Mouse (Mus musculus): ENCODE measurements at regions not wholly inside any gene's neighbourhood (a gene's known extent, or its start where the extent isn't known, plus 50 kb on each side); places are given as distances from the start of the nearest gene placed in this dataset.

GRCm38 (mm10) chr19:50087277-50087676 is 591.2 kb downstream of the Sorcs1 start:
- DNase-seq (ENCODE audit: low read depth, low spot score): no peak

DNA sequence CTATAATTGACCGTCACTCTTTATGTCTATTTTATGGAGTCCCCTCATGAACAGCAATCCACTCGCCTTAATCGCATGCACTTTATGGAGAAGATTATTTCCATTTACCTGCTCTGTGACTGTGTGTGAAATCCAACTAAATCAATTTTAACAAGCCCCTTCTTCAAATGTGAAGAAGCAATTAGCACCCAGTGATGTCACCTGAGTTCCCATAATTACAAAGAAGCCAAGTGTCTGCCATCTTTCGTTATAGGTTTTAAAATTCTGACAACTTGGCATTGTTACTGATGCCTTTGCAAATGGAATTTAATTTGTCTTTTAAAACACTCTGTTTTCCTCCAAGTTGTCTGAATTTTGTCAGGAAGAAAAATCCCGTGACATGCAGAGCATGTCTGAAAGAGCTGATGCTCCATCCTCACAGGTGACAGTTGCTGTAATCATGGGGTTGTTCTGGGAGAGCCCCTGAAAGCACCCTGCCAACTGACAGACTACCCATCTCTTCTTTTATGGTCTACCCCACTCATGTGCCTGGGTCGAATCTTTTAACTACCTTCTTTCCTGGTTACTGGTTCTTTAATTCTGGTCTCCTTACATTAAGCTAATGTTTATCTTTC is 600.9 kb downstream of the Sorcs1 start:
- DNase-seq (ENCODE audit: low read depth, low spot score): no peak

DNA sequence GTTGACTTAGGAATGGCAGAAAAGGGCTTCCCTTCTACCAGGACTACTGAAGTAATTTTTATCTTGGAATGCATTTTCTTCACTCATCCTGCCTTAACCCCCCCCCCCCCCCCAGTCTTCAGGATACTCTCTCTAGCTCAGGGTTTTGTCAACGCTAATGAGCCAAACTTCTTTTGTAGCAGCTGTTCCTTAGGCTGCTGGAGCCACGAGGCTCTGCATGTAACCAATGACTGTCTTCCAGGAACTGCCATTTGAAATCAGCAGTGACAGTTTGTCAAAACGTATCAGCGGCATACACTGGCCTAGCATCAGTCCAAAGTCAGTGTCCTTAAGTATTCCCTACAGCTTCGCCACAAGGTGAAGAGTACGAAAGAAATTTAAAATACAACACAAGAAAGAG is 618.0 kb downstream of the Sorcs1 start:
- no peak for DNase-seq (ENCODE audit: low read depth, low spot score)

DNA sequence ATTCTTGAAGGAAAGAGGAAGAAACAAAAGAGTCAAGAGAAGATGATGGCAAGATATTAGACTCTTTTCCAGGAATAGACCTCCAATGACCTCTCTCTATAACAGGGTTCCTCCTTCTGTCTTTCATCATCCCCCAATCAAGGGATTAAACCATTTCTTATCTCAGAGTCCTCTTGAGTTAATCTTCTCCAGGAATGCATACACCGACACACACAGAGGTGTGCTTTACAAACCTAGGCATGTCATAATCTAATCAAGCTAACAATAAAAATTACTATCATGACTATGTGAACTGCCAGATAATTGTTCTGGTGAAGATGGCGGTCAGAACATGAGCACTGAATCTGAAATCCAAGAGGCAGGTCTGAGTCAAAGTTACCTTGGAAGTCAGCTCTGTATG is 625.5 kb downstream of the Sorcs1 start:
- DNase-seq (ENCODE audit: low read depth, low spot score): no peak

DNA sequence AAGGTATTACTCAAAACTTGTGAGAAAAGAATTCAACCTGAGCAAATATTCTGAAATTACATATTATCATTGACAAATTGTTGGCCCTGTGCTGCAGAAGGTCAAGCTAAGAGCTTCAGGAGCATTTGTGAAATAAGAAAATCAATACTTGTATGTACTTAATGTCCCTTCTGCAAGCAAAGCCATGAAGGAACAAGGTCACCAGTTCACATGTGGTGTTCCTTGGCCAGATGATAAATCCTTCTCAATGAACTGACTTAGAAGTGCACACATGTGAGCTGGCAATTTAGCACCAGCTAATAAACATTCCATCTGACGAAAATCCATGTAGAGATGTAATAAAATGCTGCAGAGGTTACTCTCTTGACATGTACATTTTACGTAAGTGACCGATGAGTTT is 632.7 kb downstream of the Sorcs1 start:
- no peak for DNase-seq (ENCODE audit: low read depth, low spot score)

DNA sequence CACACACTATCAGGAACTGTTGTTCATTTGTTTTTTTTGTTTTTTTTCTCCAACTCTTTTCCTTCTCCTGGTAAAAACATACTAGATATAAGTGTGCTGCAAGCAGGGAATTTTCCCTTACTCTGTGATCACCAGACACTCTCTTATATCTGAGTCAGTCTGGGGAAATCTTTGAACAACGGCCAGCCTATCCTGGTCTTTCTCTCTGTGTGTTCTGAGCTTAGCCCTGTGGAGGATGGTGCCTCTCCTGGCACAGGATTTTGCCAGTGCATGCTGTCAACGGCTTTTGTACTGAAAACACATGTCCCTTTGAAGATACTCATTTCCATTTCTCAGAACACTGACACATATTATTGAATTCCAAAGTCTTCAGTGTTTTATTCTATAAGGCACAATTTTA is 664.8 kb downstream of the Sorcs1 start:
- no peak for DNase-seq (ENCODE audit: low read depth, low spot score)

GRCm38 (mm10) chr19:50005248-50005647 is 673.2 kb downstream of the Sorcs1 start:
- no peak for DNase-seq (ENCODE audit: low read depth, low spot score)

GRCm38 (mm10) chr19:49985826-49986225 is 692.6 kb downstream of the Sorcs1 start:
- no peak for DNase-seq (ENCODE audit: low read depth, low spot score)

- no peak for DNase-seq (ENCODE audit: low read depth, low spot score)
Observed at GRCm38 (mm10) chr19:49966284-49966841, 712.1 kb downstream of the Sorcs1 start.

GRCm38 (mm10) chr19:49964679-49965078 is 713.8 kb downstream of the Sorcs1 start:
- no peak for DNase-seq (ENCODE audit: low read depth, low spot score)

- no peak for DNase-seq (ENCODE audit: low read depth, low spot score)
Observed at GRCm38 (mm10) chr19:49958517-49958916, 719.9 kb downstream of the Sorcs1 start.

DNA sequence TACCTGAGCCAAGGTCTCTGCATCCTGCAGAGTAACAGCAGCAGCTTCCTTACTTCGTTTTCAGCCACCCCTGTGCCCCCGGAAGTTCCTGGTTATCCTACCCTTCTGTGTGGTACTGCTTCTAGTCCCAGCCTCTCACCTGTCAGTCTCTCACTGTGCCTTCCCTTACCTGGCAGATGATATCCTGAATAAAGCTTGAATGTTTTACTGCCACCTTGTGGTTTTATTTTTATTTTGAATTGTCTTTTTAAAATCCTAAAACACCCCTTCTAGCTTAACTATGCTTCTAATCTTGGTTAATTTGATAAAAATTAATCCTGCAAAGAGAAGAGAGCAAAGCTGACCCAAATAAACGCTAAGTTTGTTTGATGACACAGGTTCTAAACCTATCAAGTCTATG is 747.2 kb downstream of the Sorcs1 start:
- peak; percentile 3 for DNase-seq (ENCODE audit: low read depth, low spot score)

DNA sequence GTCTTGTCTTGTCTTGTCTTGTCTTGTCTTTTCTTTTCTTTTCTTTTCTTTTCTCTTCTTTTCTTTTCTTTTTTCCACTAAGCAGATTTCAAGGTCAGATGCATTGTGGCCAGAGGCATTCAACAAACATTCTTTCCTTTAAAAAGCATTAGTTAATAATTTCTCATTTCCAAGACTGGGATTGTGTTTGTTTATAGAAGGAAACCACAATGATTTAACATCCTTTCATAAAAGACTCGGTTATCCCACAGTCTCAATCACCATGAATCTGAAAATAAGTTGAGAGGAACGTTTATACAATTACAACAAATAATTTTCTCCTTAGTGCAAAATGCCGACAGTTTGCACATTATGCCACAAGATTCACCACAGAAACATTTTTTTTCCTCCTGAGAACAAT is 766.7 kb downstream of the Sorcs1 start:
- no peak for DNase-seq (ENCODE audit: low read depth, low spot score)

GRCm38 (mm10) chr19:49880241-49880640 is 798.2 kb downstream of the Sorcs1 start:
- DNase-seq (ENCODE audit: low read depth, low spot score): no peak

DNA sequence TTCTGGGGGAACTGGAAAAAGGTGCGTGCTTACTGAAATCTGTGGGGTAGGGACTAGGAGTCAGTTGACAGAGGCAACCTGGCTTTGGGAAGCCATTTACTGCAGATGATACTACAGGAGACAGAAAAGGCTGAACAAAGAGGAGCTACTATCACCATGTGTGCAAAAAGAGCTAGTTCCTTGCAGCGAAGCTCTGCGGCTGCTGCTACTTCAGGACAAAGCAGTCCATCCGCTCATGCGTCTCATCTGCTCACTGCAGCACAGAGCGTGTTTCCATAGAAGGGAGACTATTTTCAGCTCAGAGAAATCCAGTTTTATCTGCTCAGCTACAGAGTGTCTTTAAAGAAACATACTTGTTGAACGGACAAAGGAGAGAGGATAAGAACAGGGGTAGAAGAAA is 817.7 kb downstream of the Sorcs1 start:
- no peak for DNase-seq (ENCODE audit: low read depth, low spot score)

- no peak for DNase-seq (ENCODE audit: low read depth, low spot score)
Observed at GRCm38 (mm10) chr19:49855481-49856035, 822.9 kb downstream of the Sorcs1 start.

- no peak for DNase-seq (ENCODE audit: low read depth, low spot score)
Observed at GRCm38 (mm10) chr19:49841984-49842383, 836.5 kb downstream of the Sorcs1 start.

DNA sequence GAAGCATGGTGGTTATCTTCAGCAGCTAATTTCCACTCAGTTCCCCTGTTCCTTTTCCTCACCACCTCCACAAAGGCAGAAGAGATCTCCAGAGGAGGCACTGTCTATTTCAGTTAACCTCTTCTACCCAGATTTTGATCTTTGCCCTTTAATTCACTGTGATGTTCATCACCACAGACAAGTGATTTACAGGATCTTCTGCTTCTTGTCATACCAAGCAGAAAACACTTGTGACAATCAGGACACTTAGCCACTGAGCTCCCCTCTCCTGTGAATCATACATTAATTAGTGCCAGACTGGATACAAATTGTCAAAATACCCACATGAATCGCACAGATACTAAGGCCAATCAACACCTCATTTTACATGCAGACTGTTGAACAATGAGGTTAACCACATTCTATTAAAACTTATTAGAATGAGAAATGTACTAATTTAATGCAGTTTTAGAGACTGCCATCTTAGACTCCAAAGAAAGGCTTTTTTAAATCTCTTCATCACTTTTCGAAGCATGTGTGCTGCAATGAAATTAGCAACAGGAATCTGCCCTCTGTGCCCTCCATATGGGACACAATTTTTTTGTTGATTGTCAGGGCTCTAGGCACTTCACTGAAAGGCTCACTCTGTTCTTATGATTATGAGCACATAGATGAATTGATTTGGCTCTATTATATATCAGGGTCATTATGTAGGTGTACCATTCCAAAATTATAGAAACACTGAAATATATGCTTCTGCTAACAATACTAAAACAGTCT is 839.1 kb downstream of the Sorcs1 start:
- DNase-seq (ENCODE audit: low read depth, low spot score): no peak

GRCm38 (mm10) chr19:49830918-49831317 is 847.5 kb downstream of the Sorcs1 start:
- no peak for DNase-seq (ENCODE audit: low read depth, low spot score)

DNA sequence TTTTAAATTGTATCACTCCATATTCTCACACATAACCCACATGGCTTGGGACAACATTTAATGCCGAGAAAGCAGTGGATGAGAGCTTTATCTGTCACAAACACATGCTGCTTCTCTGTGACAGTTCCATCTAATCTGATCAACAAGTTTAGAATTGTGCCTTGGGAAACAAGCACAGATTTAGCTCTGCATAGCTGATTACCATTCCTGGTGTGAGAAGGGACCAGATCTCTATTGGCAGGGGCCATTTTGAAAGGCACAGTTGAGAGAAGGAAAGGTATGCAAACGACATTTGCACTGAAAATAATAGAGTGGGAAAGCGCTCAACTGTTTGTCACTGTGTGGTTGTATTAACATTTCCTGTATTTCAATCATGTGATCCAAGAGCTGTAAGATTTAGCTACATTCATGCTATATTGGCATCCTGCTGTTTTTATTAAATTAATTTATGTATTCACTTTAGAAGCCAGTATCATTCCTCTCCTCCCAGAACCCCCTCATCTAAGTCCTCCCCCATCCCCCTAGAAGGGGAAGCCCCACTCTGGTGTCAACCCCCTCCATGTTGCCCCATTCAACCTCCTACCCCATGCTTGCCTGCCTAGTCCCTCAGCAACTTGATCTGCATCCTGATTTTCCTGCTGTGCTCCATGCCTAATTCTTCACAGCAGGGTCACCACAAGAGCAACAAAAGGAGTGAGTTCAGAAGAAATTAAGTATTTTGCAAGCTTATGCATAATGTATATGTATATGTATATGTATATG is 872.6 kb downstream of the Sorcs1 start:
- DNase-seq (ENCODE audit: low read depth, low spot score): no peak

Measured in ES-CJ7 (cell line).